Mouse (Mus musculus) bone marrow macrophage, adult 2 months (primary cell): ENCODE results near the gene Omg.

Source experiments
- CTCF ChIP-seq: IDR thresholded peaks from 2 replicates; pipeline ENCODE4 v1.5.1; 2012; ENCODE audit warnings: low read depth, mild to moderate bottlenecking, low read length, moderate library complexity
- POLR2A ChIP-seq: IDR thresholded peaks from 2 replicates; pipeline ENCODE4 v1.6.1; 2012; ENCODE audit warnings: mild to moderate bottlenecking, low read depth, low read length, borderline replicate concordance

DNA sequence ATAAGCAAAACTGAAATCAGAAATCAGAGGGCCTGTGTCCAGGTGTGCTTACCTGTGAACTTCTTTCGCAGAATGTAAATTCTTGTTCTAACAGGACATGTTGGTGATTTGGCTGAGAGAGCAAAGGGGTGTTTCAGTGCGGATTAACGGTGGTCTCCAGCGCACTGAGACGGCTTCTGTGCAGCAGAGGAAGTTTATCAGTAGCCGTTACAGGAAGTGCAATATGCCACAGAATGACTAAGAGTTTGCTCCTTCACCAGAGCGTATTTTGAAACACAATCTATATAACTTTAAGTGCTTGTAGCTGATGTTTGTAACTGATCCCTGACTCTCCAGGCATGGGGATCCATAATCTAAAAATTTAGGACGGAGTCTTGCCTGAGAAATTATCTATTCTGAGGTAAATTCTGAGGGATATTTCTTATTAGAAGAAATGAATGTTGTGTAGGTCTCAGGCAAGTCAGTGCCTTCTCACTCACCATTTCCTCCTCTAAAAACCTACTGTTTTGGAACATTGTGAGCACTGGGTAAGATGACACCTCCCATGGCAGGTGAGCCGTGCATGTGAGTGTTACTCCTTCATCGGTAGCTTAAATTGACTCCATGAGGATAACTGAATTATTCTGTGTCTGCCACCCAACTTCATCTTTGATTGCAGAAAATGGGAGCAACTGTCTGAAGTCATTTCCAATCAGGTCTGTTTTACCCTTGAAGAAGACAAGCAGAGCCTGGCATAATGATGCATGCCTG lies 19.9 kb upstream of the Omg start, which contains the start of gene Evi2b:
- TF ChIP-seq POLR2A (no peak), CTCF (no peak)
